Mouse (Mus musculus) hindbrain, embryonic 14.5 days (tissue): Measurements from ENCODE around the gene Pitpnb. TPM values are rescaled to one million over a fixed set of nuclear protein-coding genes. Genes with fewer than 3 reads are reported as not detected.
A peak's percentile ranks its signal among the peaks of the same experiment; 100 is the strongest.

ENCODE experiments used
- ATAC-seq: fragments of 200-750 bp; cut with Nextera tagmentation; 2 replicates; pipeline ENCODE4 v1.8.0; 2017; ENCODE audit warnings: moderate number of reproducible peaks, mild to moderate bottlenecking, moderate TSS enrichment, moderate library complexity; ENCODE audit not compliant: low FRiP score
- DNase-seq: peaks from one replicate; pipeline ENCODE4 v3.0.0-alpha.2; 2015; ENCODE audit warnings: low spot score
- H3K27ac ChIP-seq: fragments of 300-500 bp; sonication (generic); 2 replicates; pipeline ENCODE4 v1.5.1; 2014; ENCODE audit warnings: mild to moderate bottlenecking, moderate library complexity
- H3K27me3 ChIP-seq: fragments of 300-500 bp; sonication (generic); 2 replicates; pipeline ENCODE4 v1.6.1; 2014; ENCODE audit warnings: mild to moderate bottlenecking, low read length, mixed read lengths; ENCODE audit not compliant: control insufficient read depth, insufficient read depth
- H3K36me3 ChIP-seq: fragments of 300-500 bp; sonication (generic); replicated peaks from 2 replicates; pipeline ENCODE4 v1.6.1; 2014; ENCODE audit not compliant: control insufficient read depth, insufficient read depth
- H3K4me1 ChIP-seq: fragments of 300-500 bp; sonication (generic); replicated peaks from 2 replicates; pipeline ENCODE4 v1.6.1; 2014; ENCODE audit warnings: antibody characterized with exemption, low read length, mixed read lengths; ENCODE audit not compliant: control insufficient read depth, insufficient read depth
- H3K4me2 ChIP-seq: fragments of 300-500 bp; sonication (generic); replicated peaks from 2 replicates; pipeline ENCODE4 v1.6.1; 2014; ENCODE audit warnings: mild to moderate bottlenecking, moderate library complexity
- H3K4me3 ChIP-seq: fragments of 300-500 bp; sonication (generic); replicated peaks from 2 replicates; pipeline ENCODE4 v1.5.1; 2014; ENCODE audit warnings: mild to moderate bottlenecking, low read length
- H3K9ac ChIP-seq: fragments of 300-500 bp; sonication (generic); 2 replicates; pipeline ENCODE4 v1.6.1; 2014
- H3K9me3 ChIP-seq: fragments of 300-500 bp; sonication (generic); 2 replicates; pipeline ENCODE4 v1.6.1; 2016; ENCODE audit warnings: low read length; ENCODE audit not compliant: control insufficient read depth
- WGBS: fragments of 180-500 bp; shearing (Covaris S2); extraction: QIAGEN DNeasy Blood & Tissue Kit; methylation state at CpG from one replicate; pipeline ENCODE4 v1.1.7; 2014; 5-methylcytosine and 5-hydroxymethylcytosine counted together
- polyA plus RNA-seq: library from polyadenylated mRNA; unstranded; fragments of >200 nt; fragmentation: Nextera tagmentation; extraction: Ambion mirVana; gene quantifications from 2 replicates; pipeline ENCODE4 v1.2.1, GENCODE M21; 2014

The Pitpnb gene
- polyA plus RNA-seq, 1 experiment from 2014 or later: 95.2 TPM

DNA sequence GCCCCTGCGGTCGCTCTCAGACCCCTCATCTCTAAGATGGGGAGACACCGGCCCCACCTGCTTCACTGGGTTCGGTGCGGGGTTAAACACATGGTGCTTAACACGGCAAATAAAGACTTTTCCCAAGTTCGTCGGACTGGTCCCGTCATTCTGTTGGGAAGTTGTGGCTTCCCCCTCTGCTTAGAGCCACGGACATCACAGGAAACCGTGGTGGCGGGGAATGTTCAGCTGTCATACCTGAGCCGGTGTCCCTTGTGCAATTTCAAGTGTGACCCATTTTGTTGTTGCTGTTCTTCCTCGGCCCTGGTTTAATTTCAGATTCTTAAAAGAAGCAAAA lies 504 bp downstream of the Pitpnb start:
- Histone ChIP-seq H3K4me2 (peak overlapping the region; percentile 88), H3K9me3 (no peaks in the 10 kb centered on the region), H3K36me3 (peaks cover 15% of the 10 kb centered on the region; the same call in 1 of the 2 replicates), H3K4me1 (peaks cover 9% of the 10 kb centered on the region), H3K27me3 (no peaks in the 10 kb centered on the region), H3K27ac (peak overlapping the region; percentile 84), H3K9ac (peak overlapping the region; percentile 96), H3K4me3 (peak overlapping the region; percentile 93)
- no peak for ATAC-seq
- 1% methylated on average over 14 of the region's 14 CpGs for WGBS
- DNase-seq: no peak

DNA sequence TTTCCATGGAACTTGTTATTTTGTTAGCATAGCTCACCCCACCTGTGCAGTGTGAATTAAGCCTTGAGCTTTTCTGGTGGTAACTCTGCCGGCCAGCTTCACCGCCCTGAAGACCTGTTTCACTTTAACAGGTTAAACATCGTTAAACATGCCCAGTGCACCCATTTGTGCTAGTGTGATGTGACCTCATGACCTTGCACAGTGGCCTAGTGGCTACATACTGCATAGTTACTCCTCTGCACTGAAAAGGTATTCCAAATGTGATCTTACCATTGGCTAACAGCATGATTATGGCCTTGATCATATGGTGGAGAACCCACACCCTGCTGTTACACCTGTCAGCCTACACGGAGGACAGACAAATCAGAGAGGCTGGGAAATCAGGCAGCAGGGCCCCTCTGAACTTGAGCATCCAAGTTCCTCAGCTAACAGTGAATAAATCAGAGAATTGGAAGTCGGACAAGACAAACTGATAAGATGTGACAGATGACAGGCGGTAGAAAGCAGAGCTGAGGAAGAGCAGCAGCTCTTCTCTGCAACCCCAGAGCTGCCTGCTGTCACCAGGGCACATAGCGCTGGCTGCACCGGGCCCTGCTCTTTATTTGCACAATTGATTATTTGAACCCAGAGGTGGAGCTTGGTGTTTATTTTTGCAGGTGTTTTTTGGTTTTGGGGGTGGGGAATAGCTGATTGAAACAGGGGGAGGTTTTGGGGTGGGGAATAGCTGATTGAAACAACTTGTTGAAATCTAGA lies 5.6 kb downstream of the Pitpnb start:
- Histone ChIP-seq H3K36me3 (peaks cover 51% of the 10 kb centered on the region), H3K4me2 (no peak overlapping the region), H3K9me3 (no peaks in the 10 kb centered on the region), H3K4me3 (no peak overlapping the region), H3K27me3 (no peaks in the 10 kb centered on the region), H3K4me1 (peaks cover 9% of the 10 kb centered on the region), H3K27ac (no peak overlapping the region), H3K9ac (no peak overlapping the region)
- ATAC-seq (no peak), DNase-seq (no peak)
- 92% methylated on average over 8 of the region's 8 CpGs for WGBS

DNA sequence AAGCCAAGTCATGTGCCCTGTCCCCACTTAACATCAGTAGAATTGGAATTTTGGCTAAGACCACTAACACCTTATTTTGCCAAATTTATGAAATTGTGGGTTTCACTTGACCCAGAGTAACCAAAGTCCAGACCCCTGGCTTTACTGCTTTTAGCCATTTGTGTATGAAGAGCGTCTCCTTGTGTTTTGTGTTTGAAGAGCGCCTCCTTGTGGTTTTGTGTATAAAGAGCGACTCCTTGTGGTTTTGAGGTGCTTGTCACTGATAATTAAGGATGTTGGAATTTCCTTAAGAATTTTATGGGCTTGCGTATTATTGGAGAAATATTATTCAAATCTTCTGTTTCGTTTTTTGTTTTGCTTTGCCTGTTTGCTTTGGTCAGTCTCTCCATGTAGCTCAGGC lies 11.0 kb downstream of the Pitpnb start:
- H3K36me3 ChIP-seq: peaks cover 80% of the 10 kb centered on the region
- no peak overlapping the region for H3K9ac ChIP-seq
- DNase-seq: peak; percentile 75
- H3K27me3 ChIP-seq: no peaks in the 10 kb centered on the region
- WGBS: 53% methylated on average over 5 of the region's 5 CpGs
- no peak overlapping the region for H3K4me3 ChIP-seq
- no peak for ATAC-seq
- no peaks in the 10 kb centered on the region for H3K4me1 ChIP-seq
- no peak overlapping the region for H3K27ac ChIP-seq
- H3K4me2 ChIP-seq: no peak overlapping the region
- no peaks in the 10 kb centered on the region for H3K9me3 ChIP-seq

DNA sequence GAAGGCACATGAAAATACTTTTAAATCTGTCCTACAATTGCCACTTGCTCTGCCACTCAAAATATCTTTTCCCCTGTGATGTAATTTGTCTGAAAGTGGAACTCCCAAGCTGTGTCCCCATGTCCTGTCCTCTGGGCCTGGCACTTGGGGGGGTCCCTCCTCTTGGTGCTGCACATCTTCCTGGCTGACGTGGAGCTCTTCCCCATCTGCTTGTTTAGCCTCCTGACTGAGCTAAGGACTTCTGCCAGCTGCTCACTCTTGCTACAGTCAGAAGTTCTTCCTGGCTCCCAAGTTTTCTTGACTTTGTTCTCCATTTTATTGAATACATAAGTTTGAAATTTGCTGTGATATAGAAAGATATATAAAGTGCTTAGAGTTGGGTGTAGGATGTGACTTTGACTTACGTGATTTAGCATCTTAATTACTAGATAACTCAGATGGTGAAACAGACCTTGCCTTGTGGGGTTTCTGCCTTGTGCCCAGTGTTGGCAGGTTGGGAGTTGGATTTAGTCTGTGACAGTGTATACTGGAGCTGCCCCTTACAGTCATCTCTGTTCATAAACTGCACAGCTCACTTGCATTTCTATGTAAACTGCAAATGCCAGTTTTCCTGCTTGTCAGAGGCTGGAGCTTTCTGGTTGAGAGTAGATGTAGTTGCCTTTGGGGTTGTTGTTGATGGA lies 14.3 kb downstream of the Pitpnb start:
- Histone ChIP-seq H3K27me3 (no peaks in the 10 kb centered on the region), H3K4me1 (no peaks in the 10 kb centered on the region), H3K27ac (no peak overlapping the region), H3K36me3 (peaks cover 85% of the 10 kb centered on the region), H3K4me3 (no peak overlapping the region), H3K9ac (no peak overlapping the region), H3K9me3 (no peaks in the 10 kb centered on the region), H3K4me2 (no peak overlapping the region)
- ATAC-seq (no peak), DNase-seq (no peak)
- WGBS: 92% methylated on average over 2 of the region's 2 CpGs

DNA sequence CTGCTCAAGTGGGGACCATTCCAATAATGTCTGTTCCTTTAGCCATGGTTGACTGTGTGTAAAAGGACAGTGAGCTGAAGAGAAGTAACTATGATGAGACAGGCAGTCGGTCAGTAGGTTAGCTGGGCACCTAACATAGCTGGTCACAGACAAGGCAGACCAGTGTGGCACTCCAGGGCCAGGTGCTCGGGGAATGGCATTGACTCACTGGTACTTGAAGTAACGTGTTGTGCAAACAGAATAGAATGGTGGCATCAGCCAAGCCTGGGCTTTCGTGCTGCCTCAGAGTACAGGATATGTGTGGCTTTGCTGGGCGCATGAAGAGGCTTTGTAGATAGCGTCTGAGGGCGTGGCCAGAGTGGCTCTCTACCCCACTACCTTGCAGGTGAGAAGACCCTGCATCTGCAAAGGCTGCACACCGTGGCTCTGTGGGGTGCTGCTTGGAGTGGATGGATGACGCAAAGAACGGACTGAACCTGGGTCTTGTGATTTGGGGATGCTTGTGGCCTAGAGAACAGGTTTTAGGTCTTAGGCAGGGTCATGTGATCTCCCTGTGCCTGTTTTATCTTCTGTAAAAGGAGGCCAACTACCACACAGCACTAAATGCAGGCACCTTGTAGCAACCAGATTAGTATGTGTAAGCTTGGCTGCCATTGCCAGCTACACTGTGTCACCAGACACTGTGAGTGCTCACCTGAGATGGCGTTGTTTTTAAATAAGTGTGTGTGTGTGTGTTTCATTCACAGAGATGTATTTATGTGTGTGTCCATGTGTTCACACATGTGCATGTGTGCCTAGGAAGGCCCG lies 26.5 kb downstream of the Pitpnb start:
- WGBS: 96% methylated on average over 12 of the region's 12 CpGs
- Histone ChIP-seq H3K27me3 (no peaks in the 10 kb centered on the region), H3K9me3 (no peaks in the 10 kb centered on the region), H3K4me1 (no peaks in the 10 kb centered on the region), H3K4me2 (no peak overlapping the region), H3K27ac (no peak overlapping the region), H3K4me3 (no peak overlapping the region), H3K36me3 (peaks cover 60% of the 10 kb centered on the region), H3K9ac (no peak overlapping the region)
- DNase-seq: no peak
- ATAC-seq: no peak

DNA sequence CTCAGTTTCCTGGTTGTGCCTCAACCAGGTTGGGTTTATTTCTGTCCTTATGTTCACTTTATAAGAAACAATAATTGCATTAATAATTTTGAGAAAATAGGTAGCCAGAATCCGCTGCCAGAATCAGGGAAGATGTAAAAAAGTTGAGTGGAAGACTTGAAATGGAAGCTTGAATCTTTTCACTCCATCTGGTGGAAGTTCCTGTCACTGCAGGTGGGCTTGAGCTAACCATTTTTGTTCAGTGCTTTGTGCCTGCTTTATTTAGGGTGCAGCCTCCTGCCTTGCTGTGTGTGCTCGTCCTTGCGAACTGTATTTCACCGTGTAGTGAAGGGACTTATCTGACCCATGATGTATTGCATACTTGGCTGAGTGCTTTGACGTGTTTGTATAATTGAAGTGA lies 30.0 kb downstream of the Pitpnb start:
- Histone ChIP-seq H3K9me3 (no peaks in the 10 kb centered on the region), H3K36me3 (peaks cover 68% of the 10 kb centered on the region), H3K9ac (no peak overlapping the region), H3K27me3 (no peaks in the 10 kb centered on the region), H3K4me1 (no peaks in the 10 kb centered on the region), H3K27ac (no peak overlapping the region), H3K4me2 (no peak overlapping the region), H3K4me3 (no peak overlapping the region)
- no peak for DNase-seq
- ATAC-seq: no peak
- 78% methylated on average over 5 of the region's 5 CpGs for WGBS

DNA sequence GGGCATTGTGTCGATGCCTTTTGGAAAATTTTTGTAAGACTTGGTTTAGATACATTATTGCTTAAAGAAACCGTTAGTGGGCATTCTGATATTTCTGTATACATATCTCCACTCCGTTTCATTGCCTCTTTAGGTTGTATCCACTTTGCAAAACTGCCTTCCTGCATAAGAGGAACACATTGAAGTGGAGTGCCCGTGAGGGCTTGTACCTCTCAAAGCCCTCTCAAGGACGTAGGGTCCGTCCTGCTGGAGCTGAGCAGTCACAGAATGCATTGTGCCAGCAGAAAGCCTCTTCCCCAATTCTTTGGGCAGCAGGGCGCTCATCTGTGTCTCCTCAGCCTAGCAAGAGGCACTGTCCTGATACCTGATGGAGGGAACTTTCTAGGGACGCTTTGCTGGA lies 30.5 kb downstream of the Pitpnb start:
- no peaks in the 10 kb centered on the region for H3K27me3 ChIP-seq
- H3K9ac ChIP-seq: no peak overlapping the region
- H3K9me3 ChIP-seq: no peaks in the 10 kb centered on the region
- H3K36me3 ChIP-seq: peaks cover 64% of the 10 kb centered on the region
- DNase-seq (no peak), ATAC-seq (no peak)
- 90% methylated on average over 8 of the region's 8 CpGs for WGBS
- H3K4me2 ChIP-seq: no peak overlapping the region
- no peak overlapping the region for H3K4me3 ChIP-seq
- no peaks in the 10 kb centered on the region for H3K4me1 ChIP-seq
- H3K27ac ChIP-seq: no peak overlapping the region

DNA sequence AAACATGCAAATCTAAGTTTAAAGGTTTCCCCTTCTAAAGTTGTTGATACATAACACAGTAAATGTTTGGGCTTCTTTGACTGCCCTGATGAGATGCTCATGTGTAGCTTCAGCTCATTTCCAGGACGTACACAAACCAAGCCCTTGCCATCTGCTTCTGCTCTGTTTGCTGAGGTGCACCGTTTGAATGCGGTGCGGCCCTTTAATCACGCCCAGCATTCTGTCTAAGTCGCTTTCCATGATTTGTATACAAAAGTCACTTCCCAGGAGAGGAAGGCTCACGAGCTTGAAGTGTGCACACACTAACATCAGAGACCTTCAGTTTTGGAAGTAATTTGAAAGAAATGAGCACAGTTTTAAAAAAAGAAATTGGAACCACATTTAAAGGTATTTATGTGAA lies 31.3 kb downstream of the Pitpnb start:
- Histone ChIP-seq H3K9ac (no peak overlapping the region), H3K27ac (no peak overlapping the region), H3K4me2 (no peak overlapping the region), H3K27me3 (no peaks in the 10 kb centered on the region), H3K36me3 (peaks cover 56% of the 10 kb centered on the region), H3K4me3 (no peak overlapping the region), H3K9me3 (no peaks in the 10 kb centered on the region), H3K4me1 (peaks cover 8% of the 10 kb centered on the region)
- no peak for ATAC-seq
- 62% methylated on average over 7 of the region's 7 CpGs for WGBS
- DNase-seq: no peak

DNA sequence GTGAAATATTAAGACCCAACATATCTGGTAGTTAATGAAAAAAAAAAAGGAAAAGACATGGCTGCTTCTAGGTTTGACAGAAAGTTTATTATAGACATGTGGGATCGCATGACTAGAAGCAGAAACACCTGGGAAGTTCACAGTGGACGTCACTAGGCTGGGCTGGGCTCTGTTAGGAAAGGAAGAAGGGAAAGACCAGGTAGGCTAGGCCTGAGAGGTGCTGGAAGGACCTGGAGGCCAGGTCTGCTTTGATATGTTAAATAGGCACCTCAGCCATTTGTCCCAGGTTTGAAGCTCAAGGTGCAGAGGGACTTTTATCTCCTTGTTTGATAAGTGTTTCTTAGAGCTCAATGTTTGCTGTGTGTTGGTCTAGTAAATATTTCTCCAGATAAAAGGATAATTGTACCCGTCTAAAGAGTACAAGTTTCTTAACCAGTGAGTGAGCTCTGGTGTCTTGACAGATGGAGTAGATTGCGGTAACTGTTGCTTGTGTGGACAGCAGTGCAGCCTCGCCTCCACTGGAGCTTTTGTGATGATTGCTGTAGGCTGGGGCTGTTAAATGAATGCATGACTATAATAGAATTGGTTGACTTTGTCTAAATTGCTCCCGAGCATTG lies 33.0 kb downstream of the Pitpnb start:
- Histone ChIP-seq H3K4me1 (peaks cover 23% of the 10 kb centered on the region), H3K27ac (no peak overlapping the region), H3K36me3 (peaks cover 44% of the 10 kb centered on the region), H3K27me3 (no peaks in the 10 kb centered on the region), H3K9me3 (no peaks in the 10 kb centered on the region), H3K4me2 (no peak overlapping the region), H3K4me3 (no peak overlapping the region), H3K9ac (no peak overlapping the region)
- DNase-seq: no peak
- no peak for ATAC-seq
- 71% methylated on average over 6 of the region's 6 CpGs for WGBS
